Mouse (Mus musculus) gastrocnemius, postnatal 10 days (tissue): ENCODE data around the gene Edem3. TPM values are rescaled to one million over a fixed set of nuclear protein-coding genes. Genes with fewer than 3 reads are reported as not detected.

ENCODE experiments used
- DNase-seq: peaks from one replicate; pipeline ENCODE4 v3.0.0; 2021; ENCODE audit warnings: mixed read lengths
- long read RNA-seq, 2 experiments: library from polyadenylated mRNA; stranded (forward); transcript quantifications; one replicate each; pipeline ENCODE4 v2.0.0; 2021
- total RNA-seq, 2 experiments: library from RNA; stranded (reverse); gene quantifications; 2 replicates each; pipeline ENCODE4 v1.2.3; 2021

Edem3 gene
- 10 to 100 TPM; 29.8 to 31.0 TPM for total RNA-seq
- long read RNA-seq, experiment 1, full-length matches to known transcripts, result 30 of 49 reads
- long read RNA-seq, experiment 1, partial matches to known transcripts, result 7 of 49 reads
- long read RNA-seq, experiment 1, other reads (novel, unspliced or antisense), result 12 of 49 reads
- long read RNA-seq, experiment 2, full-length matches to known transcripts, result 20 of 31 reads
- long read RNA-seq, experiment 2, partial matches to known transcripts, result 3 of 31 reads
- long read RNA-seq, experiment 2, other reads (novel, unspliced or antisense), result 8 of 31 reads

- DNase-seq, result peak; percentile 92
Observed at GRCm38 (mm10) chr1:151754881-151755659, at the start of gene Edem3. Edem3 (plus strand) TSS chr1:151755371.

- DNase-seq, result peak; percentile 74
Observed at GRCm38 (mm10) chr1:151705723-151706396, 49.3 kb upstream of the Edem3 start.

GRCm38 (mm10) chr1:151706397-151706752 is 48.8 kb upstream of the Edem3 start:
- no peak for DNase-seq

- peak; percentile 45 for DNase-seq
Observed at GRCm38 (mm10) chr1:151708966-151709733, 46.0 kb upstream of the Edem3 start.

- no peak for DNase-seq
Observed at GRCm38 (mm10) chr1:151709734-151710022, 45.5 kb upstream of the Edem3 start.

- no peak for DNase-seq
Observed at GRCm38 (mm10) chr1:151710424-151711055, 44.6 kb upstream of the Edem3 start.

GRCm38 (mm10) chr1:151711062-151711461 is 44.1 kb upstream of the Edem3 start:
- DNase-seq, result no peak

- no peak for DNase-seq
Observed at GRCm38 (mm10) chr1:151712664-151713063, 42.5 kb upstream of the Edem3 start.

- DNase-seq, result no peak
Observed at GRCm38 (mm10) chr1:151713622-151714021, 41.5 kb upstream of the Edem3 start.

GRCm38 (mm10) chr1:151716024-151716710 is 39.0 kb upstream of the Edem3 start:
- DNase-seq, result no peak

- DNase-seq, result no peak
Observed at GRCm38 (mm10) chr1:151717624-151718023, 37.5 kb upstream of the Edem3 start.

GRCm38 (mm10) chr1:151718575-151718974 is 36.6 kb upstream of the Edem3 start:
- DNase-seq, result no peak

GRCm38 (mm10) chr1:151719911-151720310 is 35.3 kb upstream of the Edem3 start:
- DNase-seq, result no peak

- DNase-seq, result no peak
Observed at GRCm38 (mm10) chr1:151720566-151720965, 34.6 kb upstream of the Edem3 start.

- no peak for DNase-seq
Observed at GRCm38 (mm10) chr1:151721357-151721983, 33.7 kb upstream of the Edem3 start.

- DNase-seq, result no peak
Observed at GRCm38 (mm10) chr1:151723771-151724170, 31.4 kb upstream of the Edem3 start.

GRCm38 (mm10) chr1:151725590-151725989 is 29.6 kb upstream of the Edem3 start:
- DNase-seq, result no peak

- no peak for DNase-seq
Observed at GRCm38 (mm10) chr1:151726358-151726757, 28.8 kb upstream of the Edem3 start.

- no peak for DNase-seq
Observed at GRCm38 (mm10) chr1:151728141-151728540, 27.0 kb upstream of the Edem3 start.

GRCm38 (mm10) chr1:151737146-151737545 is 18.0 kb upstream of the Edem3 start:
- no peak for DNase-seq

GRCm38 (mm10) chr1:151741199-151741621 is 14.0 kb upstream of the Edem3 start:
- no peak for DNase-seq
